Mouse (Mus musculus): Measurements from ENCODE around the gene Bbc3. TPM values are rescaled to one million over a fixed set of nuclear protein-coding genes. Genes with fewer than 3 reads are reported as not detected.
"Not testable (repeated sequence)": the region's sequence is repeated elsewhere in the genome, so short reads cannot be mapped to it uniquely, and the experiment has no call there.

Bbc3 gene
- polyA plus RNA-seq, 1 experiment from 2014 or later, result 5.9 TPM

DNA sequence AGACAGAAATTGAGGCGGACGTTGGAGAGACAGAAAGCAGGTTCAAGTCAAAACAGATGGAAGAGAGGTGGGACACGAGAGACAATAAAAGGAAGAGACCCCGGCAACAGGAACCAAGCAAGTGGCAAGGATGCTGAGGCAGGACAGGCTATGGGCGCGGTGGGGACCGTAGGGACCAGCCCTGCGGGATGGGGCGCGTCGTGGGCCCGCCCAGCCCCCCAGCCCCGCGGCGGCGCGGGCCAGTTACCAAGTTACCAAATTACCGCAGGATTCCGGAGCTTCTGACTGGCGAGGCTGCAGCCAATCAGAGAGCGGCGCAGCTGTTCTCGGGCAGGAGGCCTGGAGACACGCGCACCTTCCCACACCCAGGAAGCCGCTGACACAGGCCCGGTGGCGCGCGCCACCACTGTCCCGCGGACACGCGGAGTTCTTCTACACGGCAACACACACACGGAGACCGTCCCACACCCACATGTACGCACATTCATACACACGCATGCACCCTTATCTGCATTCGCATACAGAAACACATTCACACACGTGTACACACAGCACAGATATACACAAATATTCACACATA, 12.8 kb upstream of the Bbc3 start:
- no peaks in the 10 kb centered on the region for H3K36me3 ChIP-seq
- ATAC-seq, result peak; percentile 74
- H3K4me1 ChIP-seq, result peaks cover 51% of the 10 kb centered on the region
- peaks cover 29% of the 10 kb centered on the region for H3K27me3 ChIP-seq (replicated peaks)
- WGBS (ENCODE audit: insufficient replicate concordance), result 1% methylated on average over 41 of the region's 41 CpGs
- no peaks in the 10 kb centered on the region for H3K9me3 ChIP-seq (replicated peaks)
- peak overlapping the region; percentile 98 for H3K27ac ChIP-seq
- H3K4me3 ChIP-seq, result peak overlapping the region; percentile 57
- peak overlapping the region; percentile 85 for H3K4me2 ChIP-seq
- peak overlapping the region; percentile 72 for H3K9ac ChIP-seq

DNA sequence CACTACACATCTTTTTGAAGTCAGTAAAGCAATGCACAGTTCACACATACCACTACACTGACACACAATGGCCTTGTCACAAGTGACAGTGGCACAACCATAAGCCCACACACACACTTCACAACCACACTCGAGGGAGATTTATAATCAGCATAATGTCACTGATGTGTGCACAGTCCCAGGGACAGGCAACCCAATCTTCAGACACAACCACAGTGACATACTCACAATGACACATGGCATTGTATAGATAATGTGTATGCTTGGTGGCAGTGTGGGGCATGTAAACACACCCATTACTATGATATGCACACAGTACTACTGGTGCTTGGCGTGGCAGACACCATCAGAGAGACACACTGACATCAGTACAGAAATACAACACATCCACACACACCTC, 12.0 kb upstream of the Bbc3 start:
- H3K27me3 ChIP-seq (replicated peaks), result peaks cover 36% of the 10 kb centered on the region
- peak overlapping the region; percentile 98 for H3K27ac ChIP-seq
- peaks cover 54% of the 10 kb centered on the region for H3K4me1 ChIP-seq
- peak overlapping the region; percentile 72 for H3K9ac ChIP-seq
- peak overlapping the region; percentile 57; the same call in 1 of the 2 replicates for H3K4me3 ChIP-seq
- peak; percentile 60 for ATAC-seq
- H3K4me2 ChIP-seq, result peak overlapping the region; percentile 85
- H3K36me3 ChIP-seq, result no peaks in the 10 kb centered on the region
- WGBS (ENCODE audit: insufficient replicate concordance), result 15% methylated on average over 2 of the region's 2 CpGs
- no peaks in the 10 kb centered on the region for H3K9me3 ChIP-seq (replicated peaks)

DNA sequence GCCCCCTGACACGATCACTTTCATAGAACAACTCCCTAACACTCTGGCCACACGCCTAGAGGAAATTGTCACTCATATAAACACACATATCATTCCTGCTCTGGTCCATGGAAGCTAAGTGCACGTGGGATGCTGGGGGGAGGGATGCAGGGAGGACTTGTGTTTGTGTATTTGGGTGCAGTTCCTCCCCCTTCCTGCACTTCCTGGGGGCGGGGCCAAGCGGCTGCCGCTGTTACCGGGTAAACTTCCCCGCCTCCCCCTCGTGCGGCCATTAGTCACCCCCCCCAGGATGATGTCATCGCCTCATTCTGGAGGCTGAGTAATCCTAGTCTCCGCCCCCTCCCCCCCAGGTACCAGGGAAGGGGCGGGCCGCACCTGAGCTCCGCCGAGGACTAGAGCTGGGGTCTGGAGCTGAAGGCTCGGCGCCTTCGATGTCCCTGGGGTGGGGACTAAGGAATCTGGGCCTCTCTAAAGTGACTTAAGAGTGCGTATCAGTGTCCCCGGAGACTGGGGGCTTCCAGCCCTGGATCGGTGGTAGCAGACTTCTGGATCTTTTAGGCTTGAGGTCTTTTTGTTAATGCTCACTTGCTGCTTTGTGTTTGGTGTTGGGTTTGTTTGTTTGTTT, 11.3 kb upstream of the Bbc3 start:
- H3K27ac ChIP-seq, result peak overlapping the region; percentile 98
- peaks cover 42% of the 10 kb centered on the region for H3K27me3 ChIP-seq (replicated peaks)
- 1% methylated on average over 22 of the region's 22 CpGs for WGBS (ENCODE audit: insufficient replicate concordance)
- no peaks in the 10 kb centered on the region for H3K9me3 ChIP-seq (replicated peaks)
- peak overlapping the region; percentile 72 for H3K9ac ChIP-seq
- ATAC-seq, result peak; percentile 15; the same call in 1 of the 2 replicates
- no peaks in the 10 kb centered on the region for H3K36me3 ChIP-seq
- H3K4me3 ChIP-seq, result peak overlapping the region; percentile 56
- H3K4me2 ChIP-seq, result peak overlapping the region; percentile 85
- H3K4me1 ChIP-seq, result peaks cover 54% of the 10 kb centered on the region

DNA sequence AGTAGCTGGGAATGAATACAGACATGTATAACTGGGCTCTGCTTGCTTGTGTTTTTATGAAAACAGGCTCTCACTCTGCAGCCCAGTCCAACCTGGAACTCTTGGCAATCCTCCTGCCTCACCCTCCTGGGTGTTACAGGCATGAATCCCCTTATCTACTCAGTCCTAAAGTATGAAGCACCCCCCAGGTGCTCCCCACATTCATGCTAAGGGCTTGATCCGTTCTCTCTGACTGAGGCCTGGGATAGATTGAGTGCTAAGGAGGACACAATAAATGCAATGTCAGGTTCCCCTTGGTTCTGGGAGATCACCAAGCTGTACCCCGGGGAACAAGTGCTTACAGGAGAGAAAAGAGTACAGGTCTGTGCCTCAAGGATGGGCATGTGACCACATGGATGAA, 10.6 kb upstream of the Bbc3 start:
- no peak for ATAC-seq
- Histone ChIP-seq H3K4me3 (no peak overlapping the region), H3K27ac (no peak overlapping the region), H3K27me3 (replicated peaks) (peaks cover 47% of the 10 kb centered on the region), H3K9ac (no peak overlapping the region), H3K4me1 (peaks cover 54% of the 10 kb centered on the region), H3K36me3 (no peaks in the 10 kb centered on the region), H3K9me3 (replicated peaks) (no peaks in the 10 kb centered on the region), H3K4me2 (no peak overlapping the region; the same call in 1 of the 2 replicates)
- WGBS (ENCODE audit: insufficient replicate concordance), result 63% methylated on average over 2 of the region's 2 CpGs

DNA sequence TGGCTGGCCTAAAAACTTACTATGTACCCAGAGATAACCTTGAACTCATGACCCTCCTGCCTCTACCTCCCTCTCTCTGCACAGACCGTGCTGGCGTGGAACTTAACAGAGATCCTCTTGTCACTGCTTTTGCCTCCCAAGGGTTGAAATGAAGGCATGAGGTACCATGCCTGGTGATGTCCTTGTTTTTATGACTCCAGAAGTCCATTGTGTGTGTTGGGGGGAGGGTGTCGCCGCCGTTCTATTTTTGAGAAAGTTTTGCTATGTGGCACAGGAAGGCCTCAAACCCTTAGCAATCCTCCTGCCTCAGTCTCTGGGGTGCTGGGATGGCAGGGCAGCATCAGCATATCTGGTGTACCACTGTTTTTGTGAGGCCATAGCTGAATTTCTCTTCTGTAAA, 9.3 kb upstream of the Bbc3 start:
- 77% methylated on average over 5 of the region's 5 CpGs for WGBS (ENCODE audit: insufficient replicate concordance)
- peaks cover 51% of the 10 kb centered on the region for H3K4me1 ChIP-seq
- H3K27ac ChIP-seq, result no peak overlapping the region
- peaks cover 47% of the 10 kb centered on the region for H3K27me3 ChIP-seq (replicated peaks)
- no peak overlapping the region for H3K9ac ChIP-seq
- no peak for ATAC-seq
- no peak overlapping the region for H3K4me3 ChIP-seq
- no peak overlapping the region for H3K4me2 ChIP-seq
- H3K9me3 ChIP-seq (replicated peaks), result no peaks in the 10 kb centered on the region
- H3K36me3 ChIP-seq, result no peaks in the 10 kb centered on the region

DNA sequence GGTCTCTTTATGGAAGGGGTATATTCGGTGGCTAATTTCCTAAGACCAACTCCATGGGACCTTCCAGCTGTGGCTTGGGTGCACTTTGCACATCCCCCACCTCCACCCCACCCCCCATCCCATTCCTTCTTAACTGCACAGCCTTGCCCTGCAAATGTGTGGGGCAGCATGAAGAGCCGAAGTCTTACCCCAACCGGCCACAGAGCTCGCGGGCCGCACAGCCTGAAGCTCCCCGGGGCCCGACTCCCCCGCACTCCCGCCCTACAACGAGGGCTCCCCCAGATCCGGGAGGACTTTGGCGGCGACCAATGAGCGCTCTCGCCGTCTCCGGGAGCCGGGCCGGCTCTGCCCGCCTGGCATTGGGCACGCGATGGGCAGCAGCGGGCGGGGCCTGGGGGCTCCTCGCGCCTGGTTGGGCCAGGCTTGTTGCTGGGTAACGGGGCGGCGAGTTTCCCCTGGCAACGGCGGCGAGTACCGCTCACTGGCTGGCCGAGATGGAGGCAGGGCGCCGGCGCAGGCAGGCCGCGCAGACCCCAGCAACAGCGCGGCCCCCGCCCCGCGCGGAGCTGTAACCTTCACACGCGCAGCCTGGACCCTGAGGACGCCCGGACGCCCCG, 8.7 kb upstream of the Bbc3 start:
- WGBS (ENCODE audit: insufficient replicate concordance), result 6% methylated on average over 52 of the region's 52 CpGs
- no peak overlapping the region for H3K27ac ChIP-seq
- peak overlapping the region; percentile 43 for H3K4me3 ChIP-seq
- peaks cover 47% of the 10 kb centered on the region for H3K27me3 ChIP-seq (replicated peaks)
- no peak for ATAC-seq
- H3K4me2 ChIP-seq, result peak overlapping the region; percentile 64
- peak overlapping the region; percentile 8; the same call in 1 of the 2 replicates for H3K9ac ChIP-seq
- H3K9me3 ChIP-seq (replicated peaks), result no peaks in the 10 kb centered on the region
- H3K4me1 ChIP-seq, result peaks cover 45% of the 10 kb centered on the region
- H3K36me3 ChIP-seq, result no peaks in the 10 kb centered on the region

DNA sequence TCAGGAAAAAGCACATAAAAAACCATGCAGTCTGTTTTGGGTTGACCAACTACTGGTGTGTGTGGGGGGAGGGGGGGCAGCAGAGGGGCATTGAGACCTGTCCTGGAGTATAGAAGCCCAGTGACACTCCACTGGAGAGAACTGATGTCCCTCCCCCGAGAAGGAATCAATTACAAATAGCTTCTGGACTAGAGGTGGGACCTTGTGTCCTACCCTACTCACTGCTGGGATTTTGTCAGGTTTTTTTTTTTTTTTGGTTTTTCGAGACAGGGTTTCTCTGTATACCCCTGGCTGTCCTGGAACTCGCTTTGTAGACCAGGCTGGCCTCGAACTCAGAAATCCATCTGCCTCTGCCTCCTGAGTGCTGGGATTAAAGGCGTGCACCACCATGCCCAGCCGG, 1.1 kb upstream of the Bbc3 start:
- peaks cover 56% of the 10 kb centered on the region for H3K4me1 ChIP-seq
- not testable (repeated sequence) for H3K36me3 ChIP-seq; H3K4me3 ChIP-seq; H3K9ac ChIP-seq; H3K4me2 ChIP-seq; H3K27me3 ChIP-seq (replicated peaks); ATAC-seq; H3K27ac ChIP-seq; H3K9me3 ChIP-seq (replicated peaks)
- WGBS (ENCODE audit: insufficient replicate concordance), result 64% methylated on average over 6 of the region's 6 CpGs

DNA sequence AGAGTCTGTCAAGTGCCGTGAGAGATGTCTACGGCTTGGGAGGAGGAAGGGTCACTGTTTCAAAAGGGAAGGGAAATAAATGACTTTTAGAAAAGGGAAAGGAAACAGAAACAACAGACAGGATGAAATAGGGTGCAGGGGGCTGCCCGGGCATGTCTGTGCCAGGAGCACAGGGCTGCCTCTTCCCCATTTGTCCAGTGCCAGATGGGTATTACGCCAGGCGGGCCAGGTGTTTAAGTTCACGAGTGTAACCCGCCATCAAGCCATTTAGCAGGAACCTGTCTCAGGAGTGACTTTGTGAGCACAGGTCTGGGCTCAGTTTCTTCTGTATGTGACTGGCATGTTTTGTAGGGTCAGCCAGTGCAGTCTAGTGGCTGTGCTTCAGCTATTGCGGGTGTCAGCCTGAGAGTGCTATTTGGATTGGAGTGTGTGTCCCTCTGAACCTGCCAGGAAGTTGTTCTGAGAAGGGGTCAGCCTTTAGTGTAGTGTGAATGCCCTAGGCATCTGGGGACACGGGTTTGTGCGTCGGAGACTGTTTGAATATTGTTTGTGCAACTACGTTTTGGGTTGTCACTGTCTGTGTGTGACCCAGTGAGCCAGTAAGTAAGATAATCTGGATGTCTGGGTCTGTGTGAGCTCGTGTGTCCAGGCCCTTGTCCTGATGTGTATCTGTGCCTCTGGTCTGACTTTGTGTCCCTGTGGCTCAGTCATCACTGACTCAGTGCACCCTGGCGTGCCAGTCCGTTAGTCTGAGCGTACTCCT, 543 bp downstream of the Bbc3 start:
- Histone ChIP-seq H3K4me2 (peak overlapping the region; percentile 100), H3K4me1 (peaks cover 72% of the 10 kb centered on the region), H3K27ac (peak overlapping the region; percentile 98), H3K27me3 (replicated peaks) (peaks cover 9% of the 10 kb centered on the region), H3K9me3 (replicated peaks) (no peaks in the 10 kb centered on the region), H3K4me3 (peak overlapping the region; percentile 84), H3K36me3 (no peaks in the 10 kb centered on the region), H3K9ac (peak overlapping the region; percentile 99)
- WGBS (ENCODE audit: insufficient replicate concordance), result 44% methylated on average over 16 of the region's 16 CpGs
- no peak for ATAC-seq

DNA sequence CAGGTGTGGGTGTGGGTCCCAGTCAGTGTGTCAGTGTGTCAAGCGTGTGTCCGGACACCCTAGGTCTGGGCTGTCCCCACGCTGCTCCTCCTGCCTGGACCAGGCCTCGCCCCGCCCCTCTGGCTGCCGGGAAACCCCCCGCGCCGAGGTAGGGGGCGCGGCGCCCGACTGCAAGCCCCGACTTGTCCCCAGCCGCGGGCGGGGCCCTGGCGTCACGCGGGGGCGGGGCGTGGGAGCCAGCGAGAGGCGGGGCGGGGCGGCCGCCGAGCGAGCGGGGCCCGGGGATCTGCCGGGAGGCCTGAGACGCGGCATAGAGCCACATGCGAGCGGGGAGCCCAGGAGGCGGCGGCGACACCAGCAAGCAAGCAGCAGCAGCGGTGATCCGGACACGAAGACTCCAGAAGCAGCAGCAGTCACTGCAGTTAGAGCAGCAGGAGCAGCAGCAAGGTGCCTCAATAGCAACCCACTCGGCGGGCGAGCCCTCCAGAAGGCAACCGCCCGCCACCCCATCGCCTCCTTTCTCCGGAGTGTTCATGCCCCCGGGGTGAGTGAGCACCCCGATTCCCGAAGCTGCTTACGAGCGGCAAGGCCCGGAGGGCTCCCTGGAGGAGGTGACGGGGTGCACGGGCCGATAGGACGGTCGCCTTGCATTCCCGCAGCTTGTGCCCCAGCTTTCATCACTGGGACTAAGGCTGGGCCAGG, 1.3 kb downstream of the Bbc3 start:
- Histone ChIP-seq H3K4me3 (peak overlapping the region; percentile 84), H3K4me2 (peak overlapping the region; percentile 100), H3K27ac (peak overlapping the region; percentile 98), H3K27me3 (replicated peaks) (peaks cover 9% of the 10 kb centered on the region), H3K4me1 (peaks cover 78% of the 10 kb centered on the region), H3K9ac (peak overlapping the region; percentile 99), H3K9me3 (replicated peaks) (no peaks in the 10 kb centered on the region), H3K36me3 (no peaks in the 10 kb centered on the region)
- peak; percentile 54 for ATAC-seq
- under 1% methylated on average over 61 of the region's 61 CpGs for WGBS (ENCODE audit: insufficient replicate concordance)

DNA sequence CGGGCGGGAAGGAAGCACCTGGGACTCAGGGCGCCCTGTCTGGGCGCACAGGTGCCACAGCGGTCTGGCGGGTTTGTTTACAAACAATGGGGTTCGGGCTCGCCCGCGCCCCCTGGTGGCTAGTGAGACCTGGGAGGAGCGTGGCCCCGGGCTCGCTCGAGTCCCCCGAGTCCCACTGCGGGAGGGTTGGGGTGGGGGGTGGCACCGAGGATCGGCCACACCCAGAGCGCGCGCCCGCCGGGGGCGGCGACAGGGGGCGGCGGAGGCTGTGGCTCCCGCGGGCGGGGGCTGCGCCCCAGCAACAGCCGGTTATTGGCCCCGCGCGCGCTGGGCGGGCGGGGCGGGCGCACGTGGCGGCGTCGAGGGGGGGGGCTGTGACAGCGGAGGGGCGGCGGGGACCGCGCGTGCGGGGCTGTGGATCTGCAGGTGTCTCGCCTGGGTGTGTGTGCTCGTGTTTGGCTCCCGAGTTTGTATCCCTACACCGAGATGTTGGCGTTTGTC, 1.9 kb downstream of the Bbc3 start:
- H3K27ac ChIP-seq, result peak overlapping the region; percentile 98
- H3K9ac ChIP-seq, result peak overlapping the region; percentile 99
- peak overlapping the region; percentile 84 for H3K4me3 ChIP-seq
- ATAC-seq, result peak; percentile 30
- H3K36me3 ChIP-seq, result no peaks in the 10 kb centered on the region
- peaks cover 9% of the 10 kb centered on the region for H3K27me3 ChIP-seq (replicated peaks)
- H3K4me2 ChIP-seq, result peak overlapping the region; percentile 100
- H3K9me3 ChIP-seq (replicated peaks), result no peaks in the 10 kb centered on the region
- peaks cover 84% of the 10 kb centered on the region for H3K4me1 ChIP-seq
- under 1% methylated on average over 35 of the region's 56 CpGs for WGBS (ENCODE audit: insufficient replicate concordance)

Measured in liver, embryonic 12.5 days (tissue).